Mouse (Mus musculus): ENCODE data around the gene Usp33. TPM values are rescaled to one million over a fixed set of nuclear protein-coding genes. Genes with fewer than 3 reads are reported as not detected.

Usp33 gene
- polyA plus RNA-seq, 1 experiment from 2014 or later = 86.7 TPM

DNA sequence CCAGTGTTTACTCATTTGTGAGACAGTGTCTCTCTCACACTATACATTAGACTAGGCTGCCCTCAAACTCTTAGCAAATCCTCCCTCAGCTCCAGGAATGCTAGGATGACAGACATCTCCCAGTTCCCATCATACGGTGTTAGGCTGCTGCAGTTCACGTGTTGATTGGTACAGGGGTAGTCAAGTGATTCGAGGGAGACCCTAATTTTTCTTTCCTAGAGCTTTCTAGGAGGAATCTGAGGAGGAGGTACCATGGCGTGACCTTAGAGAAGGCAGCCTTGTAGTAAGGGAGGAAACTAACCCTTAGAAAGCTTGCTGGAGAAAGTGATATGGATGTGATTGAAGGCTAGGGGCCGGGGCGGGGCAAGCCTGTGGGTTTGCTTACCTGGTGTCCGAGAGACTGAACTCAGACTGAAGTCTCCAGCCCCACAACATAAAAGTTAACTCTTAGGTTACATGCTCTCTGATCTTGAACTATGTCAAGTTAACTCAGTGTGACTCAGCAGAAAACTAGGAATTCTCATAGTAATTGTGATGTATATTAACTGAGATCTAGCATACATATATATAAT is 64.8 kb downstream of the Usp33 start:
- H3K27ac ChIP-seq = no peak overlapping the region
- H3K27me3 ChIP-seq (replicated peaks) = no peaks in the 10 kb centered on the region
- H3K36me3 ChIP-seq = no peaks in the 10 kb centered on the region
- WGBS = 90% methylated on average over 7 of the region's 7 CpGs
- H3K9ac ChIP-seq = no peak overlapping the region
- H3K4me3 ChIP-seq = no peak overlapping the region
- H3K4me2 ChIP-seq (replicated peaks) = no peak overlapping the region
- no peak for ATAC-seq (ENCODE audit: low FRiP score, low read depth)
- H3K9me3 ChIP-seq = no peaks in the 10 kb centered on the region
- no peaks in the 10 kb centered on the region for H3K4me1 ChIP-seq

DNA sequence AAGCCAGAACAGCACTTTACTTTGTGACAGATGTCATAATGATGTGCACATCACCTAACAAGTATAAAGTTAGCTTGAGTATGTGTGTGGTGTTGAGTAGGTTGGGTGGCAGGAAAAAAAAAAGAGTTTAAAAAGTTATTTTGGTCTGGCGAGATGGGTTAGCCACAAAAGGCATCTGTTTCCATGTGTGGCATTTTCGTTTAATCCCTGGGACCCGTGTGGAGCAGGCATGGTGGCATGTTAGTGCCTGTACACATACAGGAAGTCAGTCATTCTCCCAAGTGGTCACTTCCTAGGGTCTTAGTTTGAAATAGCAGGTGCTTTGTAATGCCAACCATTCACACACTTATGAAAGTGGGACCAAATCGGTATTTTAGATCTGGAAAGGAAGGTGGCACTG is 66.1 kb downstream of the Usp33 start:
- no peak overlapping the region for H3K4me3 ChIP-seq
- H3K4me1 ChIP-seq = no peaks in the 10 kb centered on the region
- H3K36me3 ChIP-seq = no peaks in the 10 kb centered on the region
- 95% methylated on average over 4 of the region's 4 CpGs for whole genome bisulfite sequencing
- no peak for ATAC-seq (ENCODE audit: low FRiP score, low read depth)
- H3K27ac ChIP-seq = no peak overlapping the region
- no peak overlapping the region for H3K4me2 ChIP-seq (replicated peaks)
- no peak overlapping the region for H3K9ac ChIP-seq
- no peaks in the 10 kb centered on the region for H3K9me3 ChIP-seq
- no peaks in the 10 kb centered on the region for H3K27me3 ChIP-seq (replicated peaks)

DNA sequence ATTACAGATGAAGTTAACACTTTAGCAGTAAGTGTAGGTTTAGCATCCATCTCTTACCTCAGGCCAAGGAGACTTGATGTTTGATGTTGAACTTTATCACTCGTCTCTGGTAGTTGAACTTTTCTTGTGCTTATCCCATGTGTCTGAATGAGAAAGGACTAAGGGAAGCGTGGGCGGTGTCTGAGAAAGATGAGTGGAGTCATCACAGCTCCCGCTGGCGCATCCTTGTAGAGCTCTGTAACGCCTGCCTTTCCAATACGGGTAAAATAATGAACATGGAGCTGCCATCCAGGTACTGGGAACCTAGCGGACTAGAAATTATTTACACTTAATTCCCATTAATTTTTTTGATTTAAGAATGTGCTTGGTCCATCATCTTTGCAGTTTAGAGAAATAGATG is 82.6 kb downstream of the Usp33 start:
- 92% methylated on average over 8 of the region's 8 CpGs for WGBS
- H3K27ac ChIP-seq = no peak overlapping the region
- no peaks in the 10 kb centered on the region for H3K9me3 ChIP-seq
- no peak overlapping the region for H3K4me3 ChIP-seq
- no peaks in the 10 kb centered on the region for H3K4me1 ChIP-seq
- peaks cover 17% of the 10 kb centered on the region; the same call in 1 of the 2 replicates for H3K36me3 ChIP-seq
- H3K9ac ChIP-seq = no peak overlapping the region
- no peaks in the 10 kb centered on the region for H3K27me3 ChIP-seq (replicated peaks)
- no peak overlapping the region for H3K4me2 ChIP-seq (replicated peaks)
- no peak for ATAC-seq (ENCODE audit: low FRiP score, low read depth)

GRCm38 (mm10) chr3:152432677-152433076 is 86.4 kb downstream of the Usp33 start:
- peaks cover 14% of the 10 kb centered on the region; the same call in 1 of the 2 replicates for H3K36me3 ChIP-seq
- 94% methylated on average over 7 of the region's 7 CpGs for WGBS

GRCm38 (mm10) chr3:152435590-152435989 is 89.3 kb downstream of the Usp33 start:
- Histone ChIP-seq H3K27me3 (replicated peaks) (no peaks in the 10 kb centered on the region), H3K9me3 (no peaks in the 10 kb centered on the region), H3K27ac (no peak overlapping the region), H3K4me2 (replicated peaks) (no peak overlapping the region), H3K4me3 (no peak overlapping the region), H3K4me1 (no peaks in the 10 kb centered on the region), H3K9ac (no peak overlapping the region), H3K36me3 (0 out of 2 replicates have a peak, but pooled peaks cover 3% of the 10 kb centered on the region)
- no peak for ATAC-seq (ENCODE audit: low FRiP score, low read depth)

More at GRCm38 (mm10) chr3:152432677-152433076, 86.4 kb downstream of the Usp33 start:
- Histone ChIP-seq H3K4me1 (no peaks in the 10 kb centered on the region), H3K9ac (no peak overlapping the region), H3K27me3 (replicated peaks) (no peaks in the 10 kb centered on the region), H3K9me3 (no peaks in the 10 kb centered on the region), H3K4me2 (replicated peaks) (no peak overlapping the region), H3K27ac (no peak overlapping the region), H3K4me3 (no peak overlapping the region)
- ATAC-seq (ENCODE audit: low FRiP score, low read depth) = no peak

- no peaks in the 10 kb centered on the region for H3K4me1 ChIP-seq
- WGBS = 96% methylated on average over 7 of the region's 7 CpGs
- ATAC-seq (ENCODE audit: low FRiP score, low read depth) = no peak
Observed at GRCm38 (mm10) chr3:152438068-152438467, 91.8 kb downstream of the Usp33 start.

GRCm38 (mm10) chr3:152442795-152443194 is 96.5 kb downstream of the Usp33 start:
- no peak overlapping the region for H3K4me3 ChIP-seq
- 96% methylated on average over 4 of the region's 4 CpGs for WGBS
- no peak for ATAC-seq (ENCODE audit: low FRiP score, low read depth)
- no peaks in the 10 kb centered on the region for H3K27me3 ChIP-seq (replicated peaks)
- H3K9ac ChIP-seq = no peak overlapping the region
- no peaks in the 10 kb centered on the region for H3K4me1 ChIP-seq
- no peak overlapping the region for H3K27ac ChIP-seq
- H3K4me2 ChIP-seq (replicated peaks) = no peak overlapping the region
- H3K36me3 ChIP-seq = no peaks in the 10 kb centered on the region
- no peaks in the 10 kb centered on the region for H3K9me3 ChIP-seq

More at GRCm38 (mm10) chr3:152438068-152438467, 91.8 kb downstream of the Usp33 start:
- Histone ChIP-seq H3K27ac (no peak overlapping the region), H3K4me3 (no peak overlapping the region), H3K9ac (no peak overlapping the region), H3K27me3 (replicated peaks) (no peaks in the 10 kb centered on the region), H3K4me2 (replicated peaks) (no peak overlapping the region), H3K36me3 (0 out of 2 replicates have a peak, but pooled peaks cover 3% of the 10 kb centered on the region), H3K9me3 (no peaks in the 10 kb centered on the region)

Other genes with a start within 250 kb of the Usp33 start
- 2.3 and 2.7 TPM in 2 replicates for gene Gipc2, start 180.2 kb upstream of the Usp33 start, polyA plus RNA-seq (2016; fragmentation: Nextera tagmentation; extraction: Ambion mirVana)
- gene Dnajb4, start 136.2 kb upstream of the Usp33 start, polyA plus RNA-seq (2016; fragmentation: Nextera tagmentation; extraction: Ambion mirVana) = 30.3 and 31.5 TPM in 2 replicates
- gene Fubp1, start 136.1 kb upstream of the Usp33 start, polyA plus RNA-seq (2016; fragmentation: Nextera tagmentation; extraction: Ambion mirVana) = 337 and 352 TPM in 2 replicates
- 5.1 and 9.0 TPM in 2 replicates for gene Nexn, start 80.1 kb upstream of the Usp33 start, polyA plus RNA-seq (2016; fragmentation: Nextera tagmentation; extraction: Ambion mirVana)
- gene Miga1, start 6.1 kb upstream of the Usp33 start, polyA plus RNA-seq (2016; fragmentation: Nextera tagmentation; extraction: Ambion mirVana) = 21.7 and 22.0 TPM in 2 replicates
- 43.1 and 46.0 TPM in 2 replicates for gene Zzz3, start 49.0 kb downstream of the Usp33 start, polyA plus RNA-seq (2016; fragmentation: Nextera tagmentation; extraction: Ambion mirVana)

All from neural tube, embryonic 12.5 days (tissue).